Mouse (Mus musculus): Measurements from ENCODE around the gene Cd55b. TPM values are rescaled to one million over a fixed set of nuclear protein-coding genes. Genes with fewer than 3 reads are reported as not detected.
A peak's percentile ranks its signal among the peaks of the same experiment; 100 is the strongest.
"Not testable (repeated sequence)": the region's sequence is repeated elsewhere in the genome, so short reads cannot be mapped to it uniquely, and the experiment has no call there.

Gene Cd55b
- polyA plus RNA-seq, 1 experiment from 2014 or later: not detected

DNA sequence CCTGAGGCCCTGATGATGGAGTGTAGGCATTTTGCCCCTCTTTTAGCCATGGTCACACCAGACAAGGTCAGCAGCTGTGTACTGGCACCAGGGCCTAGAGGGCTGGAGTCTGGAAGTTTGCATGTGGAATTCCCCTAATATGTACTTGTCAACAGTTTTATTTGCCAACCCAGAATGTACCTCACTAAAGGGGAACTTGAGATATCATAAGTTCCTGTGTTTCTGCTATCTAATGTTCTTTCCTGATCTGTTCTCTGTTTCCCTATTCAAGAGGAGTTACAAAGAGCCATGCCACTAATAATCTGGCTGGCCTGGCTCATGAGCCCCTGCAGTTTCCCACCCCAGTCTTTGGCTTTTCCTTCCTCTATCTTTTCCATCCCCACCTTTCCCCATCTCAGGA lies 35.5 kb downstream of the Cd55b start:
- not testable (repeated sequence) for H3K27ac ChIP-seq; DNase-seq (ENCODE audit: low spot score); H3K9me3 ChIP-seq; H3K4me3 ChIP-seq; H3K4me1 ChIP-seq; H3K36me3 ChIP-seq; H3K27me3 ChIP-seq (ENCODE audit: insufficient read depth, poor library complexity, severe bottlenecking)

DNA sequence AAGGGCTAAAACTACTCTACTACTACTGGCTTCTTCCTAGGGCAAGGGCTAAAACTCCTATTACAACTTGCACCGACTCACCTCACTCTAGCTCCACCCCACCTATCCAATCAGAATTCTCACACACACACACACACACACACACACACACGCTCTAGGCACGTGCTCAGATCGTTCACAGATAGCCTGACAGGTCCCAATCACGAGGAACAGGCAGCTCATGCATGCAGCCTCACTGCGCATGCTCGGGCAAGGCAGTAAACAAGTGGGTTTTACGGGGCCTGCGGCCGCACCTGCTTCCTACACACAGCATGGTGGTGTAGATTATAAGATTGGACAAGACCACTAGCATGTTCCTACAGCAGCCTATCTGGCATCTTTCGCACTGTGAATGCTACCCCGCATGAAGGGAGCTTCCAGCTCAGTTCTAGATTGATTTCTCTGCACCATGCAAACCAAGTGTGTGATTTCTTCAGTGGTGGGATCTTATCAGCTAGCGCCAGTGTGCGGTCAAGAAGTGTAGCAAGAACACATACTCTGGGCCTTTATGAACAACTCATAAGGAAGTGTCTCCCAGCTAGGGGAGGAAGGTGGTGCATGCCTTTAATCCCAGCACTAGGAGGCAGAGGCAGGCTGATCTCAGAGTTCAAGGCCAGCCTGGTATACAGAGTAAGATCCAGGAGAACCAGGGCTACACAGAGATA lies 44.9 kb downstream of the Cd55b start:
- Histone ChIP-seq H3K27ac (no peak overlapping the region), H3K9me3 (no peaks in the 10 kb centered on the region), H3K4me1 (peaks cover 11% of the 10 kb centered on the region; the same call in 1 of the 2 replicates), H3K4me3 (no peak overlapping the region), H3K27me3 (ENCODE audit: insufficient read depth, poor library complexity, severe bottlenecking) (no peaks in the 10 kb centered on the region), H3K36me3 (no peaks in the 10 kb centered on the region)
- DNase-seq (ENCODE audit: low spot score): no peak
- 91% methylated on average over 14 of the region's 14 CpGs for whole genome bisulfite sequencing

DNA sequence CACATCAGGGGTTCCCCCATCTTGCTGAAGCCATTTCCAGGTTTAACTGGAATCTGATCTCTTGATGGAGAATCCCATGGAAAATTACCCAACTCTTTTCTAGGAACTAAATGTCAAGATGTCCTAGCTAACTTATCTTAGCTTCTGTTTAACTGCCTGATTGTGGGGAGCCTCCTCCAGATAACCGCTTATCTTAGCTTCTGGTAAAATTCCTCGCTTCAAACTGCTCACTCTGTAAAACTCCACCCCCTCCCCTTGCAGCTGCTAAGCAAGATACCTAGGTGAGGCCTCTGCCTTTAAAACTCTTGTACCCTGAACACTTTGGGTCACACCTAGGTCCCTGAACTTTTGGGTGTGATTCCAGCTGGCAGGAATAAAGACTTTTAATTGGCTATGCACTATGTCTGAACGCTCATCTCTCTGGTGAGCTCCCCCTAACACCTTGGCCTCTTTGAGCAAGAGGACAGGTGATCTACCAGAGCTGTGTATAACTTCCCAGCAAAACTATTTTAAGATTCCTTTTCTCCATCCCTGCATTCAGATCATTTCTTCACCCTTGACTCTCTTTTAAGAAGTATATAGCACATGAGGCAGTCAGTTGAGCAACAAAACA lies 48.5 kb downstream of the Cd55b start:
- no peaks in the 10 kb centered on the region for H3K36me3 ChIP-seq

DNA sequence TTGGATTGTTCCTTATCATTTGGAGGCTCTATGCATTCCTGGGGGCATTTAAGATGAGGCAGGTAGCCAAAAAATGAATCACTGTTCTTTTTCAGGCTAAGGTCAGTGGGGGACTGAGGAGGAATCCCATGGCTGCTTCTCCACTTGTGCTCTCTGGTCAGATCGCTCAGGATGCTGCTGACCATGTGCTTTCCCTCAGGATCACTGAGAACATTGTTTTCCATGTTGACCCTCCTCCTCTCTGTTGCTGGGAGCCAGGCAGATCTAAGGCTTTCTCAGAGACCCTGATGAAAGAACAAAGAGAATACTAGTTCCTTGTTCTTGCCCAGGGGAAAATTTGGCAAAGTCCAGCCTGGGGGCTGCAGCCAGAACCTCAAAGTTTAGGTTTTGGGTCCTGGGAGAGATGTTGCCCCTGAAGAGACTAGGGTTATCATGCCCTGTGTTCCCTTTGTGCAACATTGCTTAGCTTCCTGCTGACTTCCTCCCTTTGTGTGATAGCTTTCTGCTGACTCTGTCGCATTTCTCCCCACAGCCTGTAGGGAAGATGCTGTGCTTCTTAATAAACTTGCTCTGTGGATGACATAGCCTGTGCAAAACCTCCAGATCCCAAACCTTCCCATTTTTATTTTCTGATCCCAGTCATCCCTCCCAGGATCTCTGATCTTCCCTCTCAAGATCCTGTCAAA lies 49.3 kb downstream of the Cd55b start:
- Histone ChIP-seq H3K27ac (peak overlapping the region; percentile 22), H3K4me3 (no peak overlapping the region), H3K36me3 (no peaks in the 10 kb centered on the region), H3K27me3 (ENCODE audit: insufficient read depth, poor library complexity, severe bottlenecking) (no peaks in the 10 kb centered on the region), H3K4me1 (peaks cover 11% of the 10 kb centered on the region; the same call in 1 of the 2 replicates), H3K9me3 (no peaks in the 10 kb centered on the region)
- WGBS: 26% methylated on average over 2 of the region's 2 CpGs
- no peak for DNase-seq (ENCODE audit: low spot score)

More for the DNA sequence above, 48.5 kb downstream of the Cd55b start:
- H3K27ac ChIP-seq: no peak overlapping the region
- no peak for DNase-seq (ENCODE audit: low spot score)
- H3K27me3 ChIP-seq (ENCODE audit: insufficient read depth, poor library complexity, severe bottlenecking): no peaks in the 10 kb centered on the region
- no peak overlapping the region for H3K4me3 ChIP-seq
- no peaks in the 10 kb centered on the region for H3K9me3 ChIP-seq
- WGBS: 39% methylated on average over 3 of the region's 3 CpGs
- peaks cover 11% of the 10 kb centered on the region; the same call in 1 of the 2 replicates for H3K4me1 ChIP-seq

DNA sequence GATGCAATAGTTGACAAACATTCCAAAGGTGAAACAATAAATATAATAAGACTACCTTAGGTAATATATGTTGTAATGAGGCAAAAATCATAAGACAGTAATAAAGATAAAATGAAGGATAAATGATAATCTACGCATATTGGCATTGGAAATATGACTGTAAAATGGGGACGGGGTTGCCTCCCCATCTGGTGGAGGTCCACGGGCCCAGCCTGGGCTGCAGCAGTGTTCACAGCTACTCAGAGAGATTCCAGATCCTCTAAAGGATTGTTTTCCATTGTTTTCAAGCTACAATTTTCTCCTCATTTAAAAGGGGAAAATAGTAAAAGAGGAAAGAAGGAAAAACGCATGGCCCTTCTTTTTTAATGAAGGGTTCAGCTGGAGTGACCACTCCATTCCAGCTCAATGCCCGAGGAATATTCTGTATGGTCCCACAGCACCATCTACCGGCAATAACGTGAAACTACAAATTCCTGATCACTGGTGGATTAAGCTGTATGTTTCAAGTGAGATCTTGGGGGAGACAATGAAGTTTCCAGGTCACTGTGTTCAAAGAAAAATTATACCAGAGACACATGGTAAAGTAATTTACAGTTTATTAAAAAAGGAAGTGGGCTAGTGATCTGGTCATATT lies 50.8 kb downstream of the Cd55b start:
- no peak for DNase-seq (ENCODE audit: low spot score)
- Histone ChIP-seq H3K36me3 (no peaks in the 10 kb centered on the region), H3K4me1 (peaks cover 11% of the 10 kb centered on the region; the same call in 1 of the 2 replicates), H3K4me3 (no peak overlapping the region), H3K27ac (no peak overlapping the region), H3K27me3 (ENCODE audit: insufficient read depth, poor library complexity, severe bottlenecking) (no peaks in the 10 kb centered on the region), H3K9me3 (no peaks in the 10 kb centered on the region)
- WGBS: 38% methylated on average over 7 of the region's 7 CpGs

DNA sequence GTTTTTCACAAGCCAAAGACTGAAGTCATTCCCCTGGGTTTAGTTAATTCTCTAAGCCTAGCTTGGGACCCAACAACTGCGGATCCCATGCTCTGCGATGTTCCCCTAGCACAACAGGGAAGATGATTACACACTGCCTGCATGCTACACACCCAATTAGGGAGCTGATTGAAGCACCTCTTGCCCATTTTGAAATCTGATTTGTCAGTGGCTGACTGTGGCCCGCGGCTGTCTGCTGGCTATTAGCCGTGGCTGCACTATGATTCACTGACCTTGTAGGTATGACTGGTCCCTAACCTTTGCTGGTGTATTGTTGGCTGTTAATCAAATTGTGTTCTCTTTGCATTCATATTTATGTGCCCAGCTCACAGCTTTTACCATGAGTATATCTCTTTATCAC lies 51.5 kb downstream of the Cd55b start:
- Histone ChIP-seq H3K4me3 (no peak overlapping the region), H3K4me1 (peaks cover 11% of the 10 kb centered on the region; the same call in 1 of the 2 replicates), H3K36me3 (no peaks in the 10 kb centered on the region), H3K27ac (no peak overlapping the region), H3K9me3 (no peaks in the 10 kb centered on the region), H3K27me3 (ENCODE audit: insufficient read depth, poor library complexity, severe bottlenecking) (no peaks in the 10 kb centered on the region)
- 82% methylated on average over 5 of the region's 5 CpGs for WGBS
- peak; percentile 19 for DNase-seq (ENCODE audit: low spot score)

DNA sequence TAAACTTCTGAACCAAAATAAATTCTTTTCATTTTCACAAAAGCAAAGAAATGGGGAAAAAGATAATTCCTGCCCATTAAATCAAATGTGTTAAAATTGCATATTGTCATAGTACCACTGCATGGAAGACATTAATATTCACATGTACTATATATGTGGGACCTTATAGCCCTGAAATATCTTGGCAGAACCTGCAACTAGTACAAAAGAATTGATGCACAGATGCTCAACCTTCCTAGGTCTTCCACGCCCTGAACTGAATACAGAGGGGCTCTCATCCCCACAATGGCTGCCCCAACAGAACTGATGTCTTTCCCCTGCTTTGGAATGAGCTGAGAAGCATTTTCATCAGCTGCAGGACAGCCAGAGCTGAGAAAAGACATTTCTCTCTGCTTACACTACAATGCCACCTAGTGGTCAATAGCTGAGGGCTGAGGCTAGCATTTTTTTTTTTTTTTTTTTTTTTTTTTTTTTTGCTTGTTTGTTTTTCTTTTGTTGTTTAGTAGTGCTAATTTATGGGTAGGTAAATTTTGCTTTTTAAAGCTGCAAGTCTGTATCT lies 72.7 kb downstream of the Cd55b start:
- H3K27ac ChIP-seq: no peak overlapping the region
- H3K27me3 ChIP-seq (ENCODE audit: insufficient read depth, poor library complexity, severe bottlenecking): no peaks in the 10 kb centered on the region
- H3K4me3 ChIP-seq: no peak overlapping the region
- H3K36me3 ChIP-seq: no peaks in the 10 kb centered on the region
- 19% methylated on average over 1 of the region's 1 CpGs for WGBS
- no peaks in the 10 kb centered on the region for H3K4me1 ChIP-seq
- H3K9me3 ChIP-seq: no peaks in the 10 kb centered on the region
- DNase-seq (ENCODE audit: low spot score): no peak

DNA sequence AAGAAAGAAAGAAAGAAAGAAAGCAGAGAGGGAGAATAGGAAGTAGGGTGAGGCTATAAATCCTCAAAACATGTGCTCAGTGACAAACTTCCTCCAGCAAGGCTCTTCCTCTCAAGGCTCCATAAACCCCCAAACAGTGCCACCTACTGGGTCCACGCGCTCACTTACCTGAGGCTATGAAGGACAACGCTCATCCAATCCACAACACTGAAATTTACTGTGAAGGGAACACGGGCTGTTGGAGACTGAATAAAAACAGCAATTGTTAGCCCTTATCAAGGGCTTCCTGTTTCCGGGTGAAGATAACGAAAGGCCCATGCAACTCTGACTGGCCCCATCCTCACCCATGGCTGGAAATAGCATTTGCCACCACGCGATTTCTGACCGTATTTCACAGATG lies 80.4 kb downstream of the Cd55b start:
- H3K27me3 ChIP-seq (ENCODE audit: insufficient read depth, poor library complexity, severe bottlenecking): no peaks in the 10 kb centered on the region
- 55% methylated on average over 9 of the region's 9 CpGs for WGBS
- H3K4me1 ChIP-seq: no peaks in the 10 kb centered on the region
- no peaks in the 10 kb centered on the region for H3K9me3 ChIP-seq
- H3K36me3 ChIP-seq: no peaks in the 10 kb centered on the region
- no peak for DNase-seq (ENCODE audit: low spot score)
- H3K27ac ChIP-seq: no peak overlapping the region
- H3K4me3 ChIP-seq: no peak overlapping the region

Other genes with a start within 250 kb of the Cd55b start
- 5.1 and 12.4 TPM in 2 replicates for gene Cd55, start 39.7 kb upstream of the Cd55b start, polyA plus RNA-seq (2016; fragmentation: Nextera tagmentation; extraction: Ambion mirVana)
- gene Zp3r, start 206.6 kb upstream of the Cd55b start, polyA plus RNA-seq (2016; fragmentation: Nextera tagmentation; extraction: Ambion mirVana): not detected in 2 replicates
- not detected in 2 replicates for gene C4bp, start 238.6 kb upstream of the Cd55b start, polyA plus RNA-seq (2016; fragmentation: Nextera tagmentation; extraction: Ambion mirVana)